Mouse (Mus musculus): ENCODE data around the gene Pi16. TPM values are rescaled to one million over a fixed set of nuclear protein-coding genes. Genes with fewer than 3 reads are reported as not detected.
A peak's percentile ranks its signal among the peaks of the same experiment; 100 is the strongest.

Gene Pi16
- polyA plus RNA-seq, 1 experiment from 2014 or later: 0.84 TPM

GRCm38 (mm10) chr17:29282216-29282952, 35.1 kb upstream of the Pi16 start:
- Histone ChIP-seq H3K27me3 (ENCODE audit: control insufficient read depth, insufficient read depth, low read length) (no peaks in the 10 kb centered on the region), H3K4me2 (replicated peaks) (no peak overlapping the region), H3K36me3 (replicated peaks; ENCODE audit: control insufficient read depth, insufficient read depth) (peaks cover 31% of the 10 kb centered on the region), H3K9ac (no peak overlapping the region), H3K9me3 (ENCODE audit: control insufficient read depth, low read length) (no peaks in the 10 kb centered on the region), H3K27ac (peak overlapping the region; percentile 21), H3K4me3 (replicated peaks; ENCODE audit: low read length) (no peak overlapping the region), H3K4me1 (replicated peaks; ENCODE audit: control insufficient read depth, insufficient read depth, low read length) (peaks cover 4% of the 10 kb centered on the region; the same call in 1 of the 2 replicates)
- 46% methylated on average over 21 of the region's 21 CpGs for WGBS
- ATAC-seq (ENCODE audit: low FRiP score) (no peak), DNase-seq (ENCODE audit: low spot score) (no peak)

DNA sequence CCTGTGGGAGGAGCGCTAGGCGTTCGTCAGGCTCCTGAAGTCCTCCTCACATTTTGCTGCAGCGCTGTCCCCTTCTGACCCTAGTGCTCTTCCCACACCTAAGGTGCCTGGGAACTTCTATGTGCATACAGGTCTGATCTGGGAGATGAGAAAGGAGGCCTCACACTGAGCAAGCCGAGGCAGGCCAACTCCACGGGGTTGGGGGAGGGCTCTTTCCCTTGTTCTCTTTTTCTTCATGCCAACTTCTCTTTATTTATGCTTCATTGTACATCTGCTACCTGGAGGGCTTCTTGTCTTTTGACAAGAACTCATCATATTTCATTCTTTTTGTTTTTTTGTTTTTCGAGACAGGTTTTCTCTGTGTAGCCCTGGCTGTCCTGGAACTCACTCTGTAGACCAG, 25.7 kb upstream of the Pi16 start:
- H3K27me3 ChIP-seq (ENCODE audit: control insufficient read depth, insufficient read depth, low read length): no peaks in the 10 kb centered on the region
- no peak overlapping the region for H3K4me2 ChIP-seq (replicated peaks)
- no peak overlapping the region for H3K9ac ChIP-seq
- no peaks in the 10 kb centered on the region for H3K9me3 ChIP-seq (ENCODE audit: control insufficient read depth, low read length)
- DNase-seq (ENCODE audit: low spot score): no peak
- no peak overlapping the region for H3K4me3 ChIP-seq (replicated peaks; ENCODE audit: low read length)
- H3K4me1 ChIP-seq (replicated peaks; ENCODE audit: control insufficient read depth, insufficient read depth, low read length): no peaks in the 10 kb centered on the region
- WGBS: 83% methylated on average over 7 of the region's 7 CpGs
- H3K36me3 ChIP-seq (replicated peaks; ENCODE audit: control insufficient read depth, insufficient read depth): peaks cover 51% of the 10 kb centered on the region
- no peak overlapping the region for H3K27ac ChIP-seq
- ATAC-seq (ENCODE audit: low FRiP score): no peak

DNA sequence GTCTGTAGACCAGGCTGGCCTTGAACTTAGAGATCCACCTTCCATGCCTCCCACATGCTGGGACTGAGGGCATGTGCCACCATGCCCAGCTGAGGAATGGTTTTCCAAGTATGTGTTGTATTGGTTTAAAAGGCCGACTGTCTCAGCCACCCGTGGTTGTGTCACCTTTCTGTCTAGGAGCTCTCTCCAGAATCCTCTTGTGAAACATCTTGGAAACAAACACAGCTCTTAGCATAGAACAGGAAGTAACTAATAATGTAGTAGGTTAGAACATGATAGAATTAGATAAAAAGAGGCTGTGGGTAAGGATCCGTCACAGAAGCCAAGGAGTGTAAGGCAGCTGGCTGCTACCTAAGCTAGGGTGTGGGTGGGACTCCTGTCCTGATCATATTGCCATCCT, 24.5 kb upstream of the Pi16 start:
- Histone ChIP-seq H3K4me3 (replicated peaks; ENCODE audit: low read length) (no peak overlapping the region), H3K36me3 (replicated peaks; ENCODE audit: control insufficient read depth, insufficient read depth) (peaks cover 59% of the 10 kb centered on the region), H3K27me3 (ENCODE audit: control insufficient read depth, insufficient read depth, low read length) (no peaks in the 10 kb centered on the region), H3K9me3 (ENCODE audit: control insufficient read depth, low read length) (no peaks in the 10 kb centered on the region), H3K4me1 (replicated peaks; ENCODE audit: control insufficient read depth, insufficient read depth, low read length) (no peaks in the 10 kb centered on the region), H3K27ac (no peak overlapping the region), H3K9ac (no peak overlapping the region), H3K4me2 (replicated peaks) (no peak overlapping the region)
- DNase-seq (ENCODE audit: low spot score) (no peak), ATAC-seq (ENCODE audit: low FRiP score) (no peak)
- WGBS: 91% methylated on average over 3 of the region's 3 CpGs

DNA sequence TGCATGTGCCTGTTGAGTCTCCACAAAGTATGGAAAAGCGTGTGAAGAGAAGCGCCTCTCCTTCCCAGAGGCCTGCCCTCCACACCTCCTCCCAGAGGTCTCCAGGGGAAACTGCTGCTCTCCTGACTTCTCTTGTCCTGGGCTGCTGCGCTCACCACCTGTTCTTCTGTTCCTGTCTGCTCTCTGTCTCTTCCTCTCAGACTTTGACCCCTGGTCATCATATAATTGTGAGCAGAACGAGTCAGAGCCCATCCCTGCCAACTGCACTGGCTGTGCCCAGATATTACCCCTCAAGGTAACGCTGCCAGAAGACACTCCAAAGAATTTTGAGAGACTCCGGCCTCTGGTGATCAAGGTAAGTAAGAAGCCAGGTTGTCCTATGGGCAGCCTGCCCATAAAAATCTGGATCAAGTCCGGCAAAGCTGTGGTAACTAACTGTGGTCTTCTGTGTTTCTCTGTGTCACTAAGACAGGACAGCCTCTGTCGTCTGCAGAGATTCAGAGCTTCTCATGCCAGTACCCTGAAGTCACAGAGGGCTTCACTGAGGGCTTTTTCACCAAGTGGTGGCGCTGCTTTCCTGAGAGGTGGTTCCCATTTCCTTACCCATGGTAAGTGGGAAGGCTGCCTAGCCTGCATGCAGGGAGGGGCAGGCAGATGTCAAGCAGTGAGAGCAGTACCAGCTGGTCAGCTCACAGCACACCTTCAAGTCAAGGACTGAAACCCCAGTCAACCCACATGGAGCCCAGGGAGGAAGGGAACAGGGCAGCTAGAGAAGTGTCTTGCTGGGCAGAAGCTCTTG, 23.5 kb upstream of the Pi16 start:
- 84% methylated on average over 9 of the region's 9 CpGs for WGBS
- H3K9ac ChIP-seq: no peak overlapping the region
- DNase-seq (ENCODE audit: low spot score): no peak
- no peaks in the 10 kb centered on the region for H3K4me1 ChIP-seq (replicated peaks; ENCODE audit: control insufficient read depth, insufficient read depth, low read length)
- no peaks in the 10 kb centered on the region for H3K9me3 ChIP-seq (ENCODE audit: control insufficient read depth, low read length)
- no peak for ATAC-seq (ENCODE audit: low FRiP score)
- H3K27ac ChIP-seq: no peak overlapping the region
- peaks cover 67% of the 10 kb centered on the region for H3K36me3 ChIP-seq (replicated peaks; ENCODE audit: control insufficient read depth, insufficient read depth)
- H3K4me2 ChIP-seq (replicated peaks): no peak overlapping the region
- H3K4me3 ChIP-seq (replicated peaks; ENCODE audit: low read length): no peak overlapping the region
- no peaks in the 10 kb centered on the region for H3K27me3 ChIP-seq (ENCODE audit: control insufficient read depth, insufficient read depth, low read length)

DNA sequence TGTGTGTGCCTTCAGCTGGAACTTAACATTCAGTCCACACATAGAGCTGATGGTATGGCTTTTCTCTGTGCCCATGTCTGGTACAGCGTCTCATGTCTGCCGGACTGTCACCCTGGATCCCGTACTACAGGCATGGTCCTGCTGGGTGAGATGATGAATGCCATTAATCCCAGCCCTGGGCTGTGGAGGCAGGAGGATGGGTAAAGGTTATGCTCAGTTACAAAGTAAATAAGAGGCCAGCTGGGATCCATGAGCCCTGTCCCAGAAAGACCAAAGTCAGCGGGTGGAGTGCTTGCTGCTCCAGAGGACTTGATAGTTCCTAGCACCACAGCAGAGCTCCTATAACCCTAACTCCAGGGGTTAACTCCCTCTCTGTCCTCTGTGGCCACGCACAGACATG, 21.6 kb upstream of the Pi16 start:
- no peak overlapping the region for H3K27ac ChIP-seq
- H3K4me2 ChIP-seq (replicated peaks): no peak overlapping the region
- H3K27me3 ChIP-seq (ENCODE audit: control insufficient read depth, insufficient read depth, low read length): no peaks in the 10 kb centered on the region
- H3K9me3 ChIP-seq (ENCODE audit: control insufficient read depth, low read length): no peaks in the 10 kb centered on the region
- no peak overlapping the region for H3K9ac ChIP-seq
- WGBS: 79% methylated on average over 5 of the region's 5 CpGs
- no peak overlapping the region for H3K4me3 ChIP-seq (replicated peaks; ENCODE audit: low read length)
- ATAC-seq (ENCODE audit: low FRiP score): no peak
- DNase-seq (ENCODE audit: low spot score): no peak
- H3K4me1 ChIP-seq (replicated peaks; ENCODE audit: control insufficient read depth, insufficient read depth, low read length): no peaks in the 10 kb centered on the region
- peaks cover 78% of the 10 kb centered on the region for H3K36me3 ChIP-seq (replicated peaks; ENCODE audit: control insufficient read depth, insufficient read depth)

GRCm38 (mm10) chr17:29297321-29297720, 20.2 kb upstream of the Pi16 start:
- H3K4me1 ChIP-seq (replicated peaks; ENCODE audit: control insufficient read depth, insufficient read depth, low read length): no peaks in the 10 kb centered on the region
- H3K4me3 ChIP-seq (replicated peaks; ENCODE audit: low read length): no peak overlapping the region
- DNase-seq (ENCODE audit: low spot score) (no peak), ATAC-seq (ENCODE audit: low FRiP score) (no peak)
- H3K4me2 ChIP-seq (replicated peaks): no peak overlapping the region
- H3K36me3 ChIP-seq (replicated peaks; ENCODE audit: control insufficient read depth, insufficient read depth): peaks cover 88% of the 10 kb centered on the region
- 81% methylated on average over 10 of the region's 10 CpGs for WGBS
- no peak overlapping the region for H3K9ac ChIP-seq
- no peaks in the 10 kb centered on the region for H3K27me3 ChIP-seq (ENCODE audit: control insufficient read depth, insufficient read depth, low read length)
- no peaks in the 10 kb centered on the region for H3K9me3 ChIP-seq (ENCODE audit: control insufficient read depth, low read length)
- H3K27ac ChIP-seq: no peak overlapping the region

GRCm38 (mm10) chr17:29297813-29298212, 19.7 kb upstream of the Pi16 start:
- Histone ChIP-seq H3K27ac (no peak overlapping the region), H3K4me2 (replicated peaks) (no peak overlapping the region), H3K9me3 (ENCODE audit: control insufficient read depth, low read length) (no peaks in the 10 kb centered on the region), H3K9ac (no peak overlapping the region), H3K36me3 (replicated peaks; ENCODE audit: control insufficient read depth, insufficient read depth) (peaks cover 88% of the 10 kb centered on the region), H3K4me3 (replicated peaks; ENCODE audit: low read length) (no peak overlapping the region), H3K4me1 (replicated peaks; ENCODE audit: control insufficient read depth, insufficient read depth, low read length) (no peaks in the 10 kb centered on the region), H3K27me3 (ENCODE audit: control insufficient read depth, insufficient read depth, low read length) (no peaks in the 10 kb centered on the region)
- DNase-seq (ENCODE audit: low spot score) (no peak), ATAC-seq (ENCODE audit: low FRiP score) (no peak)
- WGBS: 87% methylated on average over 6 of the region's 6 CpGs

GRCm38 (mm10) chr17:29299282-29299681, 18.2 kb upstream of the Pi16 start:
- no peak for DNase-seq (ENCODE audit: low spot score)
- Histone ChIP-seq H3K36me3 (replicated peaks; ENCODE audit: control insufficient read depth, insufficient read depth) (peaks cover 76% of the 10 kb centered on the region), H3K9me3 (ENCODE audit: control insufficient read depth, low read length) (no peaks in the 10 kb centered on the region)

DNA sequence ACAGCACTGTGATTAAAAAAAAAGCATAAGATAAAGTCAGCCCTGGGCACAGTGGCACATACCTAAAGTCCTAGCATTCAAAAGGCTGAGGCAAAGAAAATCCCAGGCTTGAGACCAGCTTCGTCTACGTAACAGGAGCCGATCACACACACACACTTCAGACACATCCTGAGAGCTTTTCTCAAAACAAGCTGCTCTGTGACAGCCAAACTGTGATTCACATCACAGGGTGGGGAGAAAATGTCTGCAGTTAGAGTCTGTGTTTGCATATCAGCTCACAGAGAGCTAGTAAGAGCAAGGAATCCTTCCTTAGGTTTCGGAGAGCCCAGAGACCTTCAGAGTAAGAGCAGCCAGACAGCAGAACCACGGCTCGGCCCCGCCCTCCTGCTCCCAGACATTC, 16.6 kb upstream of the Pi16 start:
- H3K9me3 ChIP-seq (ENCODE audit: control insufficient read depth, low read length): no peaks in the 10 kb centered on the region
- ATAC-seq (ENCODE audit: low FRiP score) (no peak), DNase-seq (ENCODE audit: low spot score) (no peak)
- no peak overlapping the region for H3K9ac ChIP-seq
- no peak overlapping the region for H3K27ac ChIP-seq
- H3K36me3 ChIP-seq (replicated peaks; ENCODE audit: control insufficient read depth, insufficient read depth): peaks cover 60% of the 10 kb centered on the region
- H3K4me3 ChIP-seq (replicated peaks; ENCODE audit: low read length): no peak overlapping the region
- H3K27me3 ChIP-seq (ENCODE audit: control insufficient read depth, insufficient read depth, low read length): no peaks in the 10 kb centered on the region
- H3K4me1 ChIP-seq (replicated peaks; ENCODE audit: control insufficient read depth, insufficient read depth, low read length): 0 out of 2 replicates have a peak, but pooled peaks cover 5% of the 10 kb centered on the region
- WGBS: 91% methylated on average over 7 of the region's 7 CpGs
- H3K4me2 ChIP-seq (replicated peaks): no peak overlapping the region

More at GRCm38 (mm10) chr17:29299282-29299681, 18.2 kb upstream of the Pi16 start:
- no peaks in the 10 kb centered on the region for H3K4me1 ChIP-seq (replicated peaks; ENCODE audit: control insufficient read depth, insufficient read depth, low read length)
- H3K4me3 ChIP-seq (replicated peaks; ENCODE audit: low read length): no peak overlapping the region
- no peak overlapping the region for H3K27ac ChIP-seq
- H3K27me3 ChIP-seq (ENCODE audit: control insufficient read depth, insufficient read depth, low read length): no peaks in the 10 kb centered on the region
- ATAC-seq (ENCODE audit: low FRiP score): no peak
- no peak overlapping the region for H3K4me2 ChIP-seq (replicated peaks)
- 76% methylated on average over 4 of the region's 4 CpGs for WGBS
- H3K9ac ChIP-seq: no peak overlapping the region
